Mouse (Mus musculus): Measurements from ENCODE around the gene Fitm2.

The Fitm2 gene

DNA sequence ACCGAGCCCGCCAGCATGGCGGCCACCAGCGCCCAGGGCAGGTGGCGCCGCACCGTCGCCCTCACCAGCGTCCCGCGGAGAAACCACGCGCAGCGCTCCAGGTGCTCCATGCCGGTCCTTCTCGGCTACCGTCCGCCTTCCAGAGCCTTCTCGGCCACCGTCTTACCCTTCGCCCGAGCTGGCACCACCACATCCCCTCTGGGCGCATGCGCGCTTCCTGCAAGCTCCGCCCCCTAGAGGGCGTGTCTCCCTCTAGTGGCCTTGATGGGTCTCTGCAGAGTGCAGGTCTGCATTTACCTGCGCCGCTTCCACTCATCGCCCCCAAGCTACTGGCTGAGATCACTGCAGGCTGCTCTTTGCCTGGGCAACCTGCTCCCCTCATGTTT, at the start of gene Fitm2:
Gene Fitm2, minus strand, starts transcription at position 164 of the 386 bp plus-strand sequence.
- peak; percentile 97 for DNase-seq

DNA sequence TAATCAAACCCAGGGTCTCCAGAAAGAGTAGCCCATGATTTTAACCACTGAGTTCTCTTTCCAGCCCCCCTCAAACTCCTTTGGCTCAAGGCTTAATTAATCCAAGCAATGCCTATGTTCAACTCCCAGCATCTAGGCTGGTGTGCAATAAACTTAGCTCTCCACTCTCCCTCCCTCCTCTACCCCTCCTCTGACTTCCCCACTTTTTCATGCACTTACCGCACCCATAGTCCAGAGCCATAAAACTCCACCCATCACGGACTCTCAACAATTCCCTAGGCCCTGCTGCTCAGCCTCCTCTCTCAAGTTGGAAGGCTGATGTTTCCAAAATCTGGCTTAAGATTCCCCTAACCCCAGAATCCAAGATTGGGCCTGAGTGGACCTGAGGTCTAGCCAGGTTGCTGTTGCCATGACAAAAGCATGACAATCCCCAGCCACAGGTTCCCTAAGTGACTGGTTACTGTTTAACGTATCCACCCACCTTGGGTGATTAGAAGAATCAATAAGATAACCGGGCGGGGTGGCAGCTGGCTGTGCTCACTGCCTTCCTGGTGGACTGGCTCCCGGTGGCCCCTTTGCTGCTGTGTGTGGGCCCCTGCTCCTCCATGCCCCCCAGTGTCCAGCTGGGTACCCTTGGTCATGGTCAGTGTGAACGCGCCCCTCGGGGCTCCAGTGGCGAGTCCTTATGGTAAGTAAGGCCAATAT, 34.0 kb upstream of the Fitm2 start, which contains the start of gene Hnf4a:
Gene Hnf4a, plus strand, starts transcription at position 509 of the 705 bp plus-strand sequence.
- no peak for DNase-seq

- no peak for DNase-seq
Observed at GRCm38 (mm10) chr2:163503191-163503590, 30.8 kb upstream of the Fitm2 start.

- peak; percentile 30 to 49 for DNase-seq
Observed at GRCm38 (mm10) chr2:163502219-163502618, 29.8 kb upstream of the Fitm2 start.

DNA sequence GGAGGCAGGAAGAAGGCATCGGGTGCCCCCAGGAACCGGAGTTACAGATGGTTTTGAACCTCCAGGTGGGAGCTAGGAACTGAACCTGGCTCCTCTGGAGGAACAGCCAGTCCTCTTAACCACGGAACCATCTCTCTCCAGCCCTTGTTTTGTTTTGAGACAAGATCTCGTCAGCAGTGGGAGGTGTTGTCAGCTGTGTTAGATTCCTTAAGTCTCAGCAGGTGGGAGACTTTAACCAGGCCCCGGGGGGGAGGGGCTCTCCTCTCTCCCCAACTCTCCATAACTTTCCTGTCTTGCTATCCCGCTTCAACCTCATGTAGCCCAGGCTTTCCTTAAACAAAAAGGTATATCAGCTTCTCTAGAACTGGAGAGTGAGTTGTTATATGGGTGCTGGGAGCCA, 22.0 kb upstream of the Fitm2 start:
- DNase-seq = no peak

DNA sequence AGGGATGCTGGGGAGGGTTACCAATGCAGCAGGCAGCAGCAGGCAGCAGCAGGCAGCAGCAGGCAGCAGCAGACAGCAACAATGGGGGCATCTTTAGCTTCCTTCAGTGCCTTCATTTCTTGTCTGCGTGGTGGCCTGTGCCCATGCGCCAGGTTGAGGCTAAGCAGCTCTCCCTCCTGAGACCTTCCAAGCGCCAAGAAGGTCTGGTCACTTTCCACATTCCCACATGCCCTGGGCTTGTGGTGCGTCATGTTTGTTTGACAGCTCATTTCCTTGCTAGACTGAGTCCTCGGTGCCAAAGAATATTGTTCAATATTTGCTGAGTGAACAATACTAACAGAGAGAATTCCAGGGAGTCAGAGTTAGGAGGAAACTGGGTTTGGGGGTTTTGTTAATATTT, 21.5 kb upstream of the Fitm2 start:
- no peak for DNase-seq

DNA sequence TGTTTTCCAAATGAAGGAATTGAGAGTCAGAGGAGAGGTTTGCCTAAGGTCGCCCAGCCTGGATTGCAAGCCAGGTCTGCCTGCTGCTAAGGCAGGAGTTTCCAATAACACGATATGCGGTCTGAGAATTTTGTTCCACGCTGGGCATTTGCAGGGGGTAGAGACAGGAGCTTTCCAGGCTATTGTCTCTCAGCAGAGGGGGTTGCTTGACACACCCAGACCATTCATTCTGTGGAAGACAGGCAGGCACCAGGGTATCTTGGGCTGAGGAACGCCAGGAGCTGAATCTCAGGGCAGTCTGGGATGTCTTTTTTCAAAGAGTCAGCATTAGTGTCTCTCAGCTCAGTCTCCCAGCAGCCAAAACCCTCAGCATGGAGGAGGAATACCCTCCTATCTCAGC, 20.6 kb upstream of the Fitm2 start:
- DNase-seq = no peak

DNA sequence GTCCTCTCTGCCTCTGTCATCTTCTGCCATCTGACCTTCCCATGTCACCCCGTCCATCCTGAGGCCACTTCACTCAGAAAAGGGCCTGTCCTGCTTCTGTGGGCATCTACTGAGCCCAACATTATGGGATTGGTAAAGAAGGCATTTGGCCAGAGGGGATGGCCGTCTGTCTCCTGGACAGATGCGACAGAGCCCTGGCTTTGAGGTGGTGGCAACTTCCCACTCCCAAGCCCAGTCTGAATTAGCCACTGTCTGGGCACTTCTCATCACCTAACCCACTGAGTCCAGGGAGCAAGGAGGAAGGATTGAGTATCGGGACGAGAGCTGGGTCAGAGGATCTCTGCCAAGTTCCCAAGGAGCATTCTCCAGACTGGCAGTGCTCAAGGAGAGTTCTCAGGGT, 19.6 kb upstream of the Fitm2 start, which contains the start of gene R3hdml:
Gene R3hdml, plus strand, starts transcription at position 301 of the 400 bp plus-strand sequence.
- DNase-seq = no peak

GRCm38 (mm10) chr2:163491351-163491750, 18.9 kb upstream of the Fitm2 start:
- DNase-seq = no peak

DNA sequence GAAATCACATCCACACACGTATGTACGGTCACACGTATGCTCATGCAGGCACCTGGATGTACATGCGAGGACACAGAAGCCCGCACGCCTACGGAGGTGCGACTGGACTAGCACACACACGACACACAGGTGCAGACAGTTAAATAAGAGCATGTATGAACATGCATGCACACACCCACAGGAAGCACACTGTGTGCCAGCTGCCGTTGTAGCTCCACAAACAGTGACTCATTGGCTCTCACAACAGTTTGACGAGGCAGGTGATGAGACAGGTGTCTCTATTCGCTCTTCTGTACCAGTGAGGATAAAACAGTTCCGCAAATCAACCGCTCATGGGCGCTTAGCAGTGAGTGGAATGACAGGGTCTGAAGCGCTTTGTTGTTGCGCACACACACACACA, 18.2 kb upstream of the Fitm2 start:
- no peak for DNase-seq

DNA sequence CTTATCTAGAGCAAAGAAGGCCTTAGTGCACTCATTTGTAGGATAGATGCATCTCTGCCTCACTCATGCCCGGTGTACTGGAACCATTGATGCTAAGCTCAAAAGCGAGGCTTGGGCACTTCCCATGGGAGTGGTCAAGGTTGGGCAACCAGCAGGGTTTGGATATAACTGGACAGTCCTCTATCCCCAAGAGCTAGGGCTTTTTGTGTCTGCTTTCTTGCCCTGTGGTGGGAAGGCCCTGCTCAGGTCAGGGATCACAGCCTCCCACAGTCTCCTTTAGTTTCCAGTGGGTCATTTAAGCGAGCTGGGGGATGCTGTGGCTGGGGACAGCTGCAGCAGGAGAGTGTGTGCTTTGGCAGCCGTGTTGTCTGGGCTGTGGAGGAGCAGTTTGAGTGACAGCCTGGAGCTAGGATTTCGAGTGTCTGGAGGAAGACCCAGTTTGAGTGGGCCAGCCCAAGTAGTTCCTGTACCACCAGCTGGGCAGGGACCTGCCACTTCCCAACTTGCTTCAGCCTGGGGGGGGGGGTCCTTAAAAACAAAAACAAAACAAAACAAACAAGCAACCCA, 17.4 kb upstream of the Fitm2 start:
- DNase-seq = no peak

GRCm38 (mm10) chr2:163487360-163487759, 14.9 kb upstream of the Fitm2 start:
- DNase-seq = no peak

GRCm38 (mm10) chr2:163481539-163482029, 9.2 kb upstream of the Fitm2 start:
- DNase-seq = peak; percentile 59 to 70

GRCm38 (mm10) chr2:163480191-163480825, 7.9 kb upstream of the Fitm2 start:
- DNase-seq = peak; percentile 19 to 61

- peak; percentile 58 to 63 for DNase-seq
Observed at GRCm38 (mm10) chr2:163471710-163472465, 541 bp downstream of the Fitm2 start.

DNA sequence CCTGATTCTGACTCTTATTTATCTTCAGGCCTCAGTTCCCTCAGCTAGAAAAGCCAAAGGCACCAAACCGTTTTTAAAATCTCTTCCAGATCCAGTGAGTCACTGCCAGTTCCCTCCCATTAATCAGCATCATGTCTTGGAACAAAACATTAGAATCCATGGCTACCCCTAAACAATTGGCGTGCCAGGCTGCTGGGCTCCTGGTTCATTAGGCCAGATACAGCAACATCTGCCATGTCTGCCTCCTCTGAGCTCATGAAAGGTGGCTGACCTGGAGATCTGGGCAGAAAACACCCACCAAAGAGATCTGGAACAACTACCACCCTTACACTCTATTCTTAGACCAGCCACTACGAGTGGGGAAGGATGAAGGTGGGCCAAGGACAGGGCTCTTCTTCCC, 1.3 kb downstream of the Fitm2 start:
- no peak for DNase-seq

- DNase-seq = no peak
Observed at GRCm38 (mm10) chr2:163469711-163470110, 2.7 kb downstream of the Fitm2 start.

- DNase-seq = no peak
Observed at GRCm38 (mm10) chr2:163468866-163469265, 3.6 kb downstream of the Fitm2 start.

- DNase-seq = no peak
Observed at GRCm38 (mm10) chr2:163467585-163467984, 4.8 kb downstream of the Fitm2 start.

DNA sequence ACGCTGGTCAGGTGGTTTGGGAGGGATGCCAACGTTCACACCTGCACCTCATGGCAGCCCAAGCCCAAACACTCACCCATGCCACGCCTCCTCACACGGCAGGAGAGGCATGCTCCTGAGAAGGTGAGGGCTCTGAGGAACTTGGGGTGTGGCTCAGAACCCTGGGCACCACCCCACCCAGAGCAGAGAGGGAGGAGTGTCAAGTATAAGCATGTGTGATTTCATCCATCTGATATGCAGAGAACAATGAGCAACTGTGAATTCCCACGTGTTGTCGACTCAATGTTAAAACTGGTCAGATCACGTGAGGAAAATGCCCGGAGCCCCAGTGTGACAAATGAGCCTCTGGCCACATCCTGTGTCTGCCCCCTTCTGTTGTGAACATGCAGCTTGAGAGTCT, 5.7 kb downstream of the Fitm2 start:
- no peak for DNase-seq

DNA sequence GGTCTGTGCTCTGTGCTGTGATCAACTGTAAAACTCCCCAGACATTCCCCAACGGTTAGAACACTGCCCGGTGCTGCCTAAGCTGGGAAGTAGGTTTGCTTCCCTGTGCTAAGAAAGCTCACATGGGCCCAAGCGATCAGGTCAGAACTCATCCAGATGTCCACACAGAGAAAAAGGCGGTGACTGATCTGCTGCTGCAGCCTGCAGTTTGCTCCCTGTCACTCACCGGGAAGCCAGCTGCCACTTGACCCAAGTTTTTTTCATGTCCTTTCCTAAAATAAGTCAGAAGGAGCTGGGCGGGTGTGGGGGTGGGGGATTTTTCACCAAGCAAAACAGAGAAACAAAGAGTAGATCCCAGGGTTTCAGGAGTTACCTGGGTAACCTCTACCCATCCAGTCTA, 7.9 kb downstream of the Fitm2 start:
- no peak for DNase-seq

DNA sequence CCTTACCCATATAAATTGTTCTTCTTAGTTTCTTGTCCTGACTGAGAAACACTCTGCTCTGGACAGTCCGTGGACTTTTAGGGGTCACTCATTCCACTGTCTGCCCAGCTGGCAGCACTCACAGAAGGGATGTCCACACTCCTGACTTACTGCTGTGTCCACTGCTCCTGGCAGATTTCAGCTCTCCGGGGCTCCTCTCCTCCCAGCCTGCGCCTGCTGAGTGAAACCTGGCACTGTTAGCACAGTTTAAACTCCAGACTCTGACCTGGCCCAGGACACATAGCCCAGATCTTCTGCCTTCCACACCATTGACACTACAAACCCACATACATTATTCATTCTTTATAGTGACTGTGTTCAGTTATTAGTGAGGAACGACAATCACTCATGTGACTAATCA, 8.4 kb downstream of the Fitm2 start:
- DNase-seq = peak; percentile 14 to 22

GRCm38 (mm10) chr2:163463251-163463769, 9.1 kb downstream of the Fitm2 start:
- DNase-seq = no peak
